Mouse (Mus musculus): ENCODE results near the gene Rnaset2a. TPM values are rescaled to one million over a fixed set of nuclear protein-coding genes. Genes with fewer than 3 reads are reported as not detected.
A peak's percentile ranks its signal among the peaks of the same experiment; 100 is the strongest.
"Not testable (repeated sequence)": the region's sequence is repeated elsewhere in the genome, so short reads cannot be mapped to it uniquely, and the experiment has no call there.

Rnaset2a gene
- polyA plus RNA-seq, 2 experiments: 13.5 to 16.2 TPM

DNA sequence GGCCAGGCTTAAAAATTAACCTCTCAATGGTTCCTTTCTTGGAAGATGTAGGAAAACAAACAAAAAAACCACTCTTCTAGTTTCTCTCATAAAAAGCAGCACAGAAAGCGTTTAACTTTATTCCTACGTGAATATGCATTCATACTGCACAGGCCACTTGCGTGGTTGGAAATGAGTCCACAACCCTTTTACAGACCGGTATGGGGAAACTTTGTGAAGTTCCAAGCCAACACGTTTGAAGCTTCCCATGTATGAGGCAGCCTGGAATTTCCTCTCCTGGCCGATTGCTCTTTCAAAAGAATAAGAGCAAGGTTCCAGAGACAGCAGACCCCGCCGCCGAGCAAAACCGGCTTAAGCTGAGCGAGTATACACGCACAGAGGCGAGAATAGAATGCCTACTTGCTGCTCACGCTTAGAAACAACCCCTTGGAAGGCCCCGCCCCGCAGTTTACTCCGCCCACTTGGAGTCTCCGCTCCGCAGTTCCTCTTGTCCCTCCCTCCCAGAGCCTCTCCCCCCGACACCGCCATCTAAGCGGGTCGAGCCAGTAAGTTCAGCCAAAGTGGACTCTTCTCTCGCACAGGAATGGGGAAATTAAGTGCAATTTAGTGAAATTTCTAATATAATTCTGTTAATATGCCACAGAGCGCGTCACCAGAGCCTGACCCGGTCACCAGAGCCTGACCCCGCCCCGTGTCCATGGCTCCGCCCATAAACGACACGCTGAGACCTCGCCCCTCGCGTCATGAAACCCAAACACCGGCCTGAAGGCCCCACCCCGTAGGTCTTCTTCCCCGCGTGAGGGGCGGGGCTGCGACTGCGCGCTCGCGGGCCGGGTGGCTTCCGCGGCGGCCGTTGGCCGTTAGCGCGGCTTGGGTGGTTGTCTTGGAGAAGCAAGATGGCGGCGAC is 17.1 kb upstream of the Rnaset2a start, which contains the start of gene Fgfr1op:
Fgfr1op (plus strand) TSS at position 801 of the 907 bp plus-strand sequence.
- DNase-seq (ENCODE audit: low read depth in 3 of 3, low spot score in 3 of 3); H3K9me3 ChIP-seq (ENCODE audit: control insufficient read depth, low read length); H3K27ac ChIP-seq; H3K36me3 ChIP-seq (replicated peaks; ENCODE audit: control insufficient read depth, insufficient read depth, low read depth); H3K27me3 ChIP-seq (ENCODE audit: control insufficient read depth, insufficient read depth, low read length); H3K4me1 ChIP-seq (replicated peaks; ENCODE audit: control insufficient read depth in 2 of 2, insufficient read depth in 2 of 2, low read length in 1 of 2): not testable (repeated sequence)
- ATAC-seq (ENCODE audit: insufficient read depth): peak; percentile 97
- Histone ChIP-seq H3K4me2 (ENCODE audit: low read depth) (peak within 1 kb of the TSS; percentile 60), H3K4me3 (ENCODE audit: insufficient read depth in 1 of 2, low read depth in 2 of 2, low read length in 2 of 2) (peak within 1 kb of the TSS; percentile 60 to 68), H3K9ac (replicated peaks) (peak within 1 kb of the TSS; percentile 67)
- WGBS (ENCODE audit: insufficient replicate concordance): 1% methylated on average over 11 of the region's 55 CpGs

DNA sequence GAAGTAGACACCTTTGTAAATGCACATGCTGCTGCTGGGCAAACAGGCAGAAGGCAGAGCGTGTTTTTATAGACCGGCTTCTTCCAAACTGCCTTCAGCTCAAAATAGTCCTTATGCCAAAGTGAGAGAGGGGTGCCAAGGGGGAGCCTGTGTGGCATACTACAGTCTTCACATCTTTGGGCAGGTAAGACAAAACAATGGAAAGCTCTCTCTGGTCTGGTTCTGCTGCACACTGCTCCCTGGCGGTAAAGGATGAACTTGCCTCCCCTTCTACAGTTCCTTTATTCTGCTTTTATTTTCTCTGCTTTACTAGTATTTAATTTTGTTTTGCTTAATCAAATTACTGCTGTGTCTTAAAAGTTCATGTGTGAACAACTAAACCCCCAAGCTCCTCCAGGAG is 13.1 kb upstream of the Rnaset2a start:
- WGBS (ENCODE audit: insufficient replicate concordance): 31% methylated on average over 2 of the region's 3 CpGs

DNA sequence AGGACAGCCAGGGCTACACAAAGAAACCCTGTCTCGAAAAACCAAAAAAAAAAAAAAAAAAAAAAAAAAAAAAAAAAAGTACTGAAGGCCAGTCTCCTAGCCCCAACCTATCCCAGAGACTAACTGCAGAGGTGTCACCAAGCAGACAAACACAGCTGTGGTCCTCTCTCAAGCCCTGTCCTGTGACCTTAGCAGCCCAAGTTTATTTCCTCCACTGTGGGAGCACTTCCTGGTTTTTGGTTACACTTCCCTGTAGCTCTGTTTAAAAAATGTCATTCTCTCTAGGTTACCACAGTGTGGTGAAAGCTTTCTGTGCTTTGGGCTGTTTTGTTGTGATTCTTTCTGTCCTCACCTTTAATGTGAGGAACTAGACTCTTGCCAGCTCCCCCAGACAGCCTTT is 10.7 kb upstream of the Rnaset2a start:
- H3K9ac ChIP-seq (replicated peaks); DNase-seq (ENCODE audit: low read depth in 3 of 3, low spot score in 3 of 3); H3K4me2 ChIP-seq (ENCODE audit: low read depth); H3K27me3 ChIP-seq (ENCODE audit: control insufficient read depth, insufficient read depth, low read length); H3K4me3 ChIP-seq (ENCODE audit: insufficient read depth in 1 of 2, low read depth in 2 of 2, low read length in 2 of 2); H3K9me3 ChIP-seq (ENCODE audit: control insufficient read depth, low read length); H3K27ac ChIP-seq; H3K36me3 ChIP-seq (replicated peaks; ENCODE audit: control insufficient read depth, insufficient read depth, low read depth); ATAC-seq (ENCODE audit: insufficient read depth); H3K4me1 ChIP-seq (replicated peaks; ENCODE audit: control insufficient read depth in 2 of 2, insufficient read depth in 2 of 2, low read length in 1 of 2): not testable (repeated sequence)
- WGBS (ENCODE audit: insufficient replicate concordance): no CpG with 5 or more reads among the region's 1 CpGs

More for the DNA sequence above, 13.1 kb upstream of the Rnaset2a start:
- H3K9ac ChIP-seq (replicated peaks); H3K4me3 ChIP-seq (ENCODE audit: insufficient read depth in 1 of 2, low read depth in 2 of 2, low read length in 2 of 2); H3K4me2 ChIP-seq (ENCODE audit: low read depth); H3K27ac ChIP-seq; H3K27me3 ChIP-seq (ENCODE audit: control insufficient read depth, insufficient read depth, low read length); H3K9me3 ChIP-seq (ENCODE audit: control insufficient read depth, low read length); H3K4me1 ChIP-seq (replicated peaks; ENCODE audit: control insufficient read depth in 2 of 2, insufficient read depth in 2 of 2, low read length in 1 of 2); ATAC-seq (ENCODE audit: insufficient read depth); H3K36me3 ChIP-seq (replicated peaks; ENCODE audit: control insufficient read depth, insufficient read depth, low read depth); DNase-seq (ENCODE audit: low read depth in 3 of 3, low spot score in 3 of 3): not testable (repeated sequence)
- peak; percentile 43 for TF ChIP-seq CTCF (IDR thresholded peaks at IDR 0.05; ENCODE audit: low read depth)

DNA sequence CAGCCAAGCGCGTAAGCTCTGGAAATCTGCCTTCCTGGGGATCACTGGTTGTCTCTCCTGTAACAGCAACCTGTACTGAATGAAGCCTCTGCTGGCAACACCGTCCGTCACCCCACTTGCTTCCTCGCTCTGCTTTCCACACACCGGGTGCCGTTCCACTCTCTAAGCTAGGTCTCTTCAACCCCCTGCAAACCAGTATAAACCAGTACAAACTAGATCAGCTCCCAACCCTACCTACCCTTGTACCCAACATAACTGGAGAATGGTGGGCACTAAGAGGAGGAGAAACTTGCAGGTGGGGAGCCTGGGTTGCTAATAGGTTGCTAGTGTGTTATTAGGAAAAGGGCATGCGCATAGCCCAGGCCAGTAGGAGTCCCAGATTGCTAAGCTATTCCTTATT is 8.1 kb upstream of the Rnaset2a start:
- not testable (repeated sequence) for H3K4me3 ChIP-seq (ENCODE audit: insufficient read depth in 1 of 2, low read depth in 2 of 2, low read length in 2 of 2); DNase-seq (ENCODE audit: low read depth in 3 of 3, low spot score in 3 of 3); H3K36me3 ChIP-seq (replicated peaks; ENCODE audit: control insufficient read depth, insufficient read depth, low read depth); H3K4me2 ChIP-seq (ENCODE audit: low read depth); H3K27ac ChIP-seq; ATAC-seq (ENCODE audit: insufficient read depth); H3K4me1 ChIP-seq (replicated peaks; ENCODE audit: control insufficient read depth in 2 of 2, insufficient read depth in 2 of 2, low read length in 1 of 2); H3K9me3 ChIP-seq (ENCODE audit: control insufficient read depth, low read length); H3K27me3 ChIP-seq (ENCODE audit: control insufficient read depth, insufficient read depth, low read length); H3K9ac ChIP-seq (replicated peaks)
- no CpG with 5 or more reads among the region's 8 CpGs for WGBS (ENCODE audit: insufficient replicate concordance)

DNA sequence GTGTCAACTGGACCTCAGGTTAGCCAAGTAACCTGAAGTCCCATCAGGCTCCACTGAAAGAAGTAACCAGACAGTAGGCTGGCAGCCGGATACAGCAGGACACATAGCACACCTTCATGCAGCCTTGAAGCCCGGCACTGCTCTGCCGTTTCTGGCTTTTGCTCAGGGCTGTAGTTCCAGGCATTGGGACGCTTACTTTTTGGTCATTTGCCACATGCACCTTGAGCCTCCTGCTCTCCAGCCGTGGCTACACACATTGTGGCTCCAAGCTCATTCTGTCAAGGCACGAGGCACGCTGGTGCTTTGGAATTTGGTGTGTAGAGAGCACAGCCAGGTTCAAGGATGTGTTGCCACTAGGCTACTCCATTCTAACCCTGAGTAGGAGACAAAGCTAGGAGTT is 7.1 kb upstream of the Rnaset2a start:
- not testable (repeated sequence) for H3K9ac ChIP-seq (replicated peaks); H3K27me3 ChIP-seq (ENCODE audit: control insufficient read depth, insufficient read depth, low read length); H3K4me1 ChIP-seq (replicated peaks; ENCODE audit: control insufficient read depth in 2 of 2, insufficient read depth in 2 of 2, low read length in 1 of 2); H3K36me3 ChIP-seq (replicated peaks; ENCODE audit: control insufficient read depth, insufficient read depth, low read depth); H3K27ac ChIP-seq; DNase-seq (ENCODE audit: low read depth in 3 of 3, low spot score in 3 of 3); H3K9me3 ChIP-seq (ENCODE audit: control insufficient read depth, low read length); H3K4me2 ChIP-seq (ENCODE audit: low read depth); ATAC-seq (ENCODE audit: insufficient read depth); H3K4me3 ChIP-seq (ENCODE audit: insufficient read depth in 1 of 2, low read depth in 2 of 2, low read length in 2 of 2)
- WGBS (ENCODE audit: insufficient replicate concordance): 58% methylated on average over 6 of the region's 7 CpGs

DNA sequence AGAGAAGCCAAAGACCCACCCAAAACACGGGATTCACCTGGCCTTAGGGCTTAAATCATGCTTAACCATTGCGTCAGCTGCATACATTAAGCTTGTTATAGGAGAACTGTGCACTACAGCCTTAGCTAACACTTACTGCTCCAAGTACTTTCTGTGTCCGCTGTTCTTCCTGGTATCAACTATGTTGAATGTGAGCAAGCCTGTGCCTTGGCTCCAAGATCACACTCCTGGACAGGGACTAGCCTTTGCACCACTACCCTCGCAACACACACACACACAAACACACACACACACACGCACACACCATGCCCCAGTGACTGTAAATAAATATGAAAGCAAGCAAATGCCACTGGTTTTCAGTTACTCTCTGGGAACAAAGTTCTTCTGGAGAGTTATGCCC is 966 bp downstream of the Rnaset2a start:
- peak overlapping the region; percentile 70 for H3K9ac ChIP-seq (replicated peaks)
- H3K36me3 ChIP-seq (replicated peaks; ENCODE audit: control insufficient read depth, insufficient read depth, low read depth); H3K4me1 ChIP-seq (replicated peaks; ENCODE audit: control insufficient read depth in 2 of 2, insufficient read depth in 2 of 2, low read length in 1 of 2); DNase-seq (ENCODE audit: low read depth in 3 of 3, low spot score in 3 of 3); H3K9me3 ChIP-seq (ENCODE audit: control insufficient read depth, low read length); H3K27me3 ChIP-seq (ENCODE audit: control insufficient read depth, insufficient read depth, low read length); H3K27ac ChIP-seq; ATAC-seq (ENCODE audit: insufficient read depth): not testable (repeated sequence)
- H3K4me3 ChIP-seq (ENCODE audit: insufficient read depth in 1 of 2, low read depth in 2 of 2, low read length in 2 of 2): peak overlapping the region; percentile 63 to 67
- peak overlapping the region; percentile 67 for H3K4me2 ChIP-seq (ENCODE audit: low read depth)
- 19% methylated on average over 5 of the region's 5 CpGs for WGBS (ENCODE audit: insufficient replicate concordance)

DNA sequence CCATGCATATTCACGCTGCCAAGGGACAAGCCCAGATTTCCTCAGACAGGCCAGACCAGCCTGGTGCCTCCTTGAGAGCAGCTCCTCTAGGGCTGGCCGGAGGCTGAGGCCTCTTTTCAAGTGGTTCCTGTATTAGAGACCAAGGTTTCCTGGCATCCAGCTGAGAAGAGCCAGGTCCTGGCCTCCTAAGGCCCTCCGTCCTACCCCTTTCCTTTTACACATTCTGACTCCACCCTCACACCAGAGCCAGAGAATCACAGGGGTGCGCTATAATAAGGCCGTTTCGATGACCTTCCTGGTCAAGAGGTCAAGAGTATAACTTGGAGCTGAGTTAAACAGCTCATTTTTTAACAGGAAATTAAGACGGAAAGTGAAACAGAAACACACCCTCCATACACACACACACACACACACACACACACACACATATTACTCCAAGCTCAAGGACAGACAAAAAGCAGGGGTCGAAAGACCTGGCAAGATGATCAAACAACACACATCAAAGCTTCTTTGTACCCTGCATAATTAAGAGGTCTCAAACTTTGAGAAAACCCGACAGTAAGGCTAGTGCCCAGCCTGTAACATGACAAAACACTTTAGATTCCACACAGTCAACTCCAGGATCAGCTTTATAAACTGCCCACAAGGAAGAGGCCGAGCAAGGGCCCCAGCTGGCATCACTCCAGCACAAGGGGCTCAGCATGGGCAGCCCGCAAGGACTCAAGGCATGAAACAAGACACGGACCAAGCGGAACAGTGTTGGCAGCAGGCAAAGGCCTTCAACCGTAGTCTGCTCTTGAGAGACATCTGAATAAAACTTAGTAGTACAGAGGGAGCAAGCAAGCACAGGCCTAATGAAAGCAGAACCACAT is 3.9 kb downstream of the Rnaset2a start:
- H3K9me3 ChIP-seq (ENCODE audit: control insufficient read depth, low read length); H3K36me3 ChIP-seq (replicated peaks; ENCODE audit: control insufficient read depth, insufficient read depth, low read depth); H3K4me3 ChIP-seq (ENCODE audit: insufficient read depth in 1 of 2, low read depth in 2 of 2, low read length in 2 of 2); H3K27ac ChIP-seq; ATAC-seq (ENCODE audit: insufficient read depth); H3K4me2 ChIP-seq (ENCODE audit: low read depth); H3K4me1 ChIP-seq (replicated peaks; ENCODE audit: control insufficient read depth in 2 of 2, insufficient read depth in 2 of 2, low read length in 1 of 2); H3K9ac ChIP-seq (replicated peaks); DNase-seq (ENCODE audit: low read depth in 3 of 3, low spot score in 3 of 3); H3K27me3 ChIP-seq (ENCODE audit: control insufficient read depth, insufficient read depth, low read length): not testable (repeated sequence)
- 67% methylated on average over 13 of the region's 14 CpGs for WGBS (ENCODE audit: insufficient replicate concordance)

All from liver, embryonic 14.5 days (tissue).